Mouse (Mus musculus): Measurements from ENCODE around the gene Celf5.

Celf5 gene

GRCm38 (mm10) chr10:81481605-81482532 lies 640 bp downstream of the Celf5 start:
- no peak for DNase-seq (ENCODE audit: extremely low read depth, insufficient read length, low spot score)

GRCm38 (mm10) chr10:81474461-81474860 lies 8.0 kb downstream of the Celf5 start:
- DNase-seq (ENCODE audit: extremely low read depth, insufficient read length, low spot score) = no peak

GRCm38 (mm10) chr10:81473003-81473451 lies 9.5 kb downstream of the Celf5 start:
- DNase-seq (ENCODE audit: extremely low read depth, insufficient read length, low spot score) = no peak

GRCm38 (mm10) chr10:81472403-81473002 lies 10.0 kb downstream of the Celf5 start:
- DNase-seq (ENCODE audit: extremely low read depth, insufficient read length, low spot score) = no peak

- DNase-seq (ENCODE audit: extremely low read depth, insufficient read length, low spot score) = no peak
These were observed 12.1 kb downstream of the Celf5 start for GRCm38 (mm10) chr10:81470454-81470853.

- no peak for DNase-seq (ENCODE audit: extremely low read depth, insufficient read length, low spot score)
These were observed 13.3 kb downstream of the Celf5 start for GRCm38 (mm10) chr10:81469253-81469652.

GRCm38 (mm10) chr10:81467670-81468235 lies 14.8 kb downstream of the Celf5 start:
- DNase-seq (ENCODE audit: extremely low read depth, insufficient read length, low spot score) = no peak

- peak; percentile 14 for DNase-seq (ENCODE audit: extremely low read depth, insufficient read length, low spot score)
These were observed 15.6 kb downstream of the Celf5 start for GRCm38 (mm10) chr10:81466881-81467280.

- peak; percentile 2 for DNase-seq (ENCODE audit: extremely low read depth, insufficient read length, low spot score)
These were observed 16.4 kb downstream of the Celf5 start for GRCm38 (mm10) chr10:81466066-81466465.

- peak; percentile 52 for DNase-seq (ENCODE audit: extremely low read depth, insufficient read length, low spot score)
These were observed 17.3 kb downstream of the Celf5 start for GRCm38 (mm10) chr10:81465265-81465645.

GRCm38 (mm10) chr10:81464405-81465264 lies 17.9 kb downstream of the Celf5 start:
- DNase-seq (ENCODE audit: extremely low read depth, insufficient read length, low spot score) = no peak

- DNase-seq (ENCODE audit: extremely low read depth, insufficient read length, low spot score) = no peak
These were observed 19.0 kb downstream of the Celf5 start for GRCm38 (mm10) chr10:81463531-81463930.

- DNase-seq (ENCODE audit: extremely low read depth, insufficient read length, low spot score) = no peak
These were observed 19.6 kb downstream of the Celf5 start for GRCm38 (mm10) chr10:81462917-81463316.

GRCm38 (mm10) chr10:81462415-81462804 lies 20.1 kb downstream of the Celf5 start:
- no peak for DNase-seq (ENCODE audit: extremely low read depth, insufficient read length, low spot score)

GRCm38 (mm10) chr10:81461673-81462414 lies 20.7 kb downstream of the Celf5 start:
- no peak for DNase-seq (ENCODE audit: extremely low read depth, insufficient read length, low spot score)

GRCm38 (mm10) chr10:81460951-81461350 lies 21.6 kb downstream of the Celf5 start:
- no peak for DNase-seq (ENCODE audit: extremely low read depth, insufficient read length, low spot score)

- no peak for DNase-seq (ENCODE audit: extremely low read depth, insufficient read length, low spot score)
These were observed 22.0 kb downstream of the Celf5 start for GRCm38 (mm10) chr10:81460471-81460870.

GRCm38 (mm10) chr10:81459399-81459798 lies 23.1 kb downstream of the Celf5 start:
- DNase-seq (ENCODE audit: extremely low read depth, insufficient read length, low spot score) = no peak

GRCm38 (mm10) chr10:81458267-81458666 lies 24.2 kb downstream of the Celf5 start:
- DNase-seq (ENCODE audit: extremely low read depth, insufficient read length, low spot score) = no peak

- DNase-seq (ENCODE audit: extremely low read depth, insufficient read length, low spot score) = no peak
These were observed 24.9 kb downstream of the Celf5 start for GRCm38 (mm10) chr10:81457624-81458023.
